In genomic region chr2:119617841-119618198, GRCm38 (mm10) we compare ENCODE assay signal across 8 mouse cellular contexts. TPM values are rescaled to one million over a fixed set of nuclear protein-coding genes. Genes with fewer than 3 reads are reported as not detected.
DNase-seq lines count a peak whose midpoint lies in the region; ATAC-seq lines count a peak whose summit lies in the region.

No protein-coding gene starts in this region.

- no peaks in the 10 kb centered on the region for H3K27me3 ChIP-seq in kidney, embryonic 16.5 days (ENCODE audit: insufficient read depth, low read length)
- no peaks in the 10 kb centered on the region for H3K27me3 ChIP-seq in hindbrain, embryonic 16.5 days (replicated peaks; ENCODE audit: control insufficient read depth, insufficient read depth, low read length)
- H3K27me3 ChIP-seq in midbrain, embryonic 16.5 days (ENCODE audit: control insufficient read depth, insufficient read depth, low read depth, low read length), result no peaks in the 10 kb centered on the region

- WGBS in kidney, embryonic 16.5 days, result 0% methylated on average over 13 of the region's 13 CpGs
- WGBS in hindbrain, embryonic 16.5 days, result under 1% methylated on average over 13 of the region's 13 CpGs
- under 1% methylated on average over 13 of the region's 13 CpGs for WGBS in midbrain, embryonic 16.5 days

- H3K4me1 ChIP-seq in kidney, embryonic 16.5 days (ENCODE audit: insufficient read depth, low read length), result peaks cover 28% of the 10 kb centered on the region
- H3K4me1 ChIP-seq in hindbrain, embryonic 16.5 days (ENCODE audit: control insufficient read depth, insufficient read depth, low read depth, low read length), result peaks cover 4% of the 10 kb centered on the region
- H3K4me1 ChIP-seq in midbrain, embryonic 16.5 days (ENCODE audit: control insufficient read depth, insufficient read depth, low read length), result peaks cover 6% of the 10 kb centered on the region

- H3K4me3 ChIP-seq in kidney, embryonic 16.5 days (ENCODE audit: low read length), result peak overlapping the region; percentile 95
- peak overlapping the region; percentile 55 for H3K4me3 ChIP-seq in hindbrain, embryonic 16.5 days (ENCODE audit: low read length)
- H3K4me3 ChIP-seq in midbrain, embryonic 16.5 days (ENCODE audit: low read depth, low read length), result peak overlapping the region; percentile 64

- 0 out of 2 replicates have a peak, but pooled peaks cover 3% of the 10 kb centered on the region for H3K36me3 ChIP-seq in kidney, embryonic 16.5 days (ENCODE audit: insufficient read depth, low read length)
- no peaks in the 10 kb centered on the region for H3K36me3 ChIP-seq in hindbrain, embryonic 16.5 days (ENCODE audit: control insufficient read depth, insufficient read depth, low read length)
- H3K36me3 ChIP-seq in midbrain, embryonic 16.5 days (ENCODE audit: control insufficient read depth, insufficient read depth, low read length), result no peaks in the 10 kb centered on the region

- ATAC-seq in kidney, embryonic 16.5 days (ENCODE audit: low FRiP score, low TSS enrichment), result no peak; the same call in 1 of the 2 replicates
- ATAC-seq in hindbrain, embryonic 16.5 days, result no peak
- no peak for ATAC-seq in midbrain, embryonic 16.5 days

- peak overlapping the region; percentile 51; the same call in 1 of the 2 replicates for H3K27ac ChIP-seq in kidney, embryonic 16.5 days (ENCODE audit: low read length)
- no peak overlapping the region for H3K27ac ChIP-seq in hindbrain, embryonic 16.5 days (ENCODE audit: low read depth, low read length)
- H3K27ac ChIP-seq in midbrain, embryonic 16.5 days (ENCODE audit: low read length), result no peak overlapping the region

- DNase-seq in kidney, adult 9 months, result no peak
- peak; percentile 62 for DNase-seq in c-Kit-positive CD71-positive TER-119-positive erythroid progenitor cells, embryonic 14.5 days (ENCODE audit: low spot score)
- DNase-seq in cerebellum, postnatal 10 days, result no peak
- DNase-seq in retina, embryonic 14.5 days (ENCODE audit: low spot score), result no peak
- no peak for DNase-seq in frontal cortex, postnatal 10 days (ENCODE audit: low spot score in 2 of 2)

- peak overlapping the region; percentile 84 for H3K9ac ChIP-seq in kidney, embryonic 16.5 days (replicated peaks; ENCODE audit: low read length)
- H3K9ac ChIP-seq in hindbrain, embryonic 16.5 days (ENCODE audit: low read depth, low read length), result peak overlapping the region; percentile 29
- H3K9ac ChIP-seq in midbrain, embryonic 16.5 days (ENCODE audit: low read depth, low read length), result peak overlapping the region; percentile 52

- no peaks in the 10 kb centered on the region for H3K9me3 ChIP-seq in kidney, embryonic 16.5 days (ENCODE audit: low read length)
- H3K9me3 ChIP-seq in hindbrain, embryonic 16.5 days (ENCODE audit: control insufficient read depth, low read length), result no peaks in the 10 kb centered on the region
- H3K9me3 ChIP-seq in midbrain, embryonic 16.5 days (replicated peaks; ENCODE audit: control insufficient read depth, low read length, poor library complexity, severe bottlenecking), result no peaks in the 10 kb centered on the region

- peak overlapping the region; percentile 83 for H3K4me2 ChIP-seq in kidney, embryonic 16.5 days (replicated peaks; ENCODE audit: low read depth, low read length)
- peak overlapping the region; percentile 79 for H3K4me2 ChIP-seq in hindbrain, embryonic 16.5 days (ENCODE audit: low read length)
- H3K4me2 ChIP-seq in midbrain, embryonic 16.5 days (ENCODE audit: low read length), result peak overlapping the region; percentile 88

RNA-seq across cellular contexts. Expression of gene Nusap1, which starts 0.3 kb away (rescaled TPM):
- 73.2 and 78.0 TPM in 2 replicates for polyA plus RNA-seq in kidney, embryonic 16.5 days (2015; fragmentation: Nextera tagmentation; extraction: Ambion mirVana)
- 13.0 and 16.1 TPM in 2 replicates for polyA plus RNA-seq in hindbrain, embryonic 16.5 days (2015; fragmentation: Nextera tagmentation; extraction: Ambion mirVana)
- 7.1 and 9.6 TPM in 2 replicates for polyA plus RNA-seq in midbrain, embryonic 16.5 days (2015; fragmentation: Nextera tagmentation; extraction: Ambion mirVana)

RNA-seq across cellular contexts. Expression of gene Oip5, which starts 0.4 kb away (rescaled TPM):
- 28.9 and 31.2 TPM in 2 replicates for polyA plus RNA-seq in kidney, embryonic 16.5 days (2015; fragmentation: Nextera tagmentation; extraction: Ambion mirVana)
- polyA plus RNA-seq in hindbrain, embryonic 16.5 days (2015; fragmentation: Nextera tagmentation; extraction: Ambion mirVana), result 5.4 and 6.1 TPM in 2 replicates
- 3.4 and 3.7 TPM in 2 replicates for polyA plus RNA-seq in midbrain, embryonic 16.5 days (2015; fragmentation: Nextera tagmentation; extraction: Ambion mirVana)

RNA-seq across cellular contexts. Expression of gene Ndufaf1, which starts 44.8 kb away (rescaled TPM):
- 52.9 and 57.2 TPM in 2 replicates for polyA plus RNA-seq in kidney, embryonic 16.5 days (2015; fragmentation: Nextera tagmentation; extraction: Ambion mirVana)
- polyA plus RNA-seq in hindbrain, embryonic 16.5 days (2015; fragmentation: Nextera tagmentation; extraction: Ambion mirVana), result 41.9 and 44.9 TPM in 2 replicates
- 39.0 and 43.0 TPM in 2 replicates for polyA plus RNA-seq in midbrain, embryonic 16.5 days (2015; fragmentation: Nextera tagmentation; extraction: Ambion mirVana)

RNA-seq across cellular contexts. Expression of gene Rtf1, which starts 57.0 kb away (rescaled TPM):
- 35.5 and 45.6 TPM in 2 replicates for polyA plus RNA-seq in kidney, embryonic 16.5 days (2015; fragmentation: Nextera tagmentation; extraction: Ambion mirVana)
- 44.7 and 45.1 TPM in 2 replicates for polyA plus RNA-seq in hindbrain, embryonic 16.5 days (2015; fragmentation: Nextera tagmentation; extraction: Ambion mirVana)
- polyA plus RNA-seq in midbrain, embryonic 16.5 days (2015; fragmentation: Nextera tagmentation; extraction: Ambion mirVana), result 53.3 and 58.6 TPM in 2 replicates

Comparison
In these comparisons a context has a peak if more than half of its experiments do, and no peak if none do; other contexts are left out.
1. H3K9ac ChIP-seq: peak in every context shown above with its lines; median percentile 84 in kidney, embryonic 16.5 days; 52 in midbrain, embryonic 16.5 days; 29 in hindbrain, embryonic 16.5 days.